Mouse (Mus musculus): Measurements from ENCODE around the gene Ccdc144b. TPM values are rescaled to one million over a fixed set of nuclear protein-coding genes. Genes with fewer than 3 reads are reported as not detected.

Gene Ccdc144b
- polyA plus RNA-seq, 1 experiment from 2014 or later = not detected

DNA sequence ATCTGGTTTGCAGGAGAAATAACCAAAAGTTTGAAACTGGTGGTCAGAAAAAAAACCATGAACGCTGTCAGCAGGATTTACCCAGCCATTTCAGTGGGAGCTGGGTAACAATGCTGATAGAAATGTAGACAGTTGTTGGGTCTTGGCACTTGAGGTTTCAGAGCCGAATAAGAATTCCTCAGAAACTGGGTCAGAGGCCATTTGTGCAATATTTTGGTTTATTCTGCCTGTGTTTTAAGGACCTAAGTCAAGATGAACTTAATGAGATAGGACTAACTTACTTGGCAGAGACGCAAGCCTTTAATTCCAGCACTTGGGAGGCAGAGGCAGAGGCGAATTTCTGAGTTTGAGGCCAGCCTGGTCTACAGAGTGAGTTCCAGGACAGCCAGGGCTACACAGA is 8.3 kb downstream of the Ccdc144b start:
- H3K4me2 ChIP-seq (ENCODE audit: low read depth, low read length) = no peak overlapping the region
- no peaks in the 10 kb centered on the region for H3K27me3 ChIP-seq (replicated peaks; ENCODE audit: control insufficient read depth, insufficient read depth, low read length)
- no peaks in the 10 kb centered on the region for H3K9me3 ChIP-seq (ENCODE audit: control insufficient read depth, low read length)
- no peak overlapping the region for H3K9ac ChIP-seq (ENCODE audit: low read depth, low read length)
- 88% methylated on average over 4 of the region's 4 CpGs for WGBS
- H3K36me3 ChIP-seq (ENCODE audit: control insufficient read depth, insufficient read depth, low read length) = no peaks in the 10 kb centered on the region
- H3K27ac ChIP-seq (ENCODE audit: low read length) = no peak overlapping the region
- H3K4me1 ChIP-seq (ENCODE audit: control insufficient read depth, insufficient read depth, low read length) = no peaks in the 10 kb centered on the region
- ATAC-seq = no peak
- no peak overlapping the region for H3K4me3 ChIP-seq (ENCODE audit: low read length)

DNA sequence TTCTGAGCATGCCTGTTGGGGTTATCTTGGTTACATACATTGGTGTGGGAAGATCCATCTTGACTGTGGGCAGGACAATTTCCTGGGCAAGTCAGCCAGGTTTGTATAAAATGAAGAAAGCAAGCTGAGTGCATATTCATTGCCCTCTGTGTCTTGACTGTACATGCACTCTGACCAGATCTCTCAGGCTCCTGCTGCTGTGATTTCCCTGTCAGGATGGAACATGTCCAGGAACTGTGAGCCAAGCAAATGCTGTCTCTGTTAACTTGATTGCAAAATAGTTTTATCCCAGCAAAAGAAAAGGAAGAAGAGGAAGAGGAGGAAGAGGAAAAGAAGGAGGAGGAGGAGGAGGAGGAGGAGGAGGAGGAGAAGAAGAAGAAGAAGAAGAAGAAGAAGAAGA is 8.8 kb downstream of the Ccdc144b start:
- Histone ChIP-seq H3K4me2 (ENCODE audit: low read depth, low read length) (no peak overlapping the region), H3K9me3 (ENCODE audit: control insufficient read depth, low read length) (no peaks in the 10 kb centered on the region), H3K36me3 (ENCODE audit: control insufficient read depth, insufficient read depth, low read length) (no peaks in the 10 kb centered on the region), H3K9ac (ENCODE audit: low read depth, low read length) (no peak overlapping the region), H3K4me1 (ENCODE audit: control insufficient read depth, insufficient read depth, low read length) (no peaks in the 10 kb centered on the region), H3K27ac (ENCODE audit: low read length) (no peak overlapping the region), H3K27me3 (replicated peaks; ENCODE audit: control insufficient read depth, insufficient read depth, low read length) (no peaks in the 10 kb centered on the region), H3K4me3 (ENCODE audit: low read length) (no peak overlapping the region)
- ATAC-seq = no peak

DNA sequence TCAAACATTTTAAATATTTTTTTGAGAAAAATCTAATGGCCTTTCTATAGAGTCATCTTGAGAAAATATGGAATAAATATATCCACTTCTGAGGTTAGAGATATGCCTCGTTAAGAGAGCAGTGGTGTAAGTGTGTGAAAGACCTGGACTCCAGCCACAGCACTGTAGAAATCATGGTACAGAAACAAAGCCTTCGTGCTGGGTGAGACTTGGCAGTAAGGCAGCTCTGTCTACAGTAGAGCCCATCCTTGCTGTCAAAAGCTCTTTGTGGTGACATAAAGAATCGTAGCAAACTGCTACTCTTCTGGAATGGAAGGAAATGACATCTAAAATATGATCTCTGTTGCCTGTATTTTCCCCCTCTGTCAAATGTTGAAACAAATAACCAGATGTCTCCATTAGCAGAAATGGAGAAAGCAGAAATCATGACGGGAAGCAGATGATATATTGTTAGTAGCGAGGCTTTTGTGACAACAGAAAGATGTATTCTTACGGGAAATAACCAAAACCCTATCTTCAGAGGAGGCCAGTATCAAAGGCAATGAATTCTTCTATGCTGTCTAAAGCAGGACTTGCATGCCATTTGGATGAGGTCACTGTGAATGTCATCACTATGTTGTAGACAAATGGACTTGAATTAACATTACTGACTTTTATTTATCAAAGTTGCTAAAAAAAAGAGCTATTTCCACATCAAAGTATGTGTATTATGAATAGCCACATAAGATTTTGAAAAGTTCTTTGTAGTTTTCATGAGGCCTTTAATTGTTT is 21.4 kb downstream of the Ccdc144b start:
- H3K27me3 ChIP-seq (replicated peaks; ENCODE audit: control insufficient read depth, insufficient read depth, low read length) = no peaks in the 10 kb centered on the region
- WGBS = 58% methylated on average over 6 of the region's 6 CpGs
- H3K4me3 ChIP-seq (ENCODE audit: low read length) = no peak overlapping the region
- no peaks in the 10 kb centered on the region for H3K9me3 ChIP-seq (ENCODE audit: control insufficient read depth, low read length)
- no peak overlapping the region for H3K4me2 ChIP-seq (ENCODE audit: low read depth, low read length)
- H3K4me1 ChIP-seq (ENCODE audit: control insufficient read depth, insufficient read depth, low read length) = no peaks in the 10 kb centered on the region
- no peak overlapping the region for H3K9ac ChIP-seq (ENCODE audit: low read depth, low read length)
- no peaks in the 10 kb centered on the region for H3K36me3 ChIP-seq (ENCODE audit: control insufficient read depth, insufficient read depth, low read length)
- no peak for ATAC-seq
- H3K27ac ChIP-seq (ENCODE audit: low read length) = no peak overlapping the region

DNA sequence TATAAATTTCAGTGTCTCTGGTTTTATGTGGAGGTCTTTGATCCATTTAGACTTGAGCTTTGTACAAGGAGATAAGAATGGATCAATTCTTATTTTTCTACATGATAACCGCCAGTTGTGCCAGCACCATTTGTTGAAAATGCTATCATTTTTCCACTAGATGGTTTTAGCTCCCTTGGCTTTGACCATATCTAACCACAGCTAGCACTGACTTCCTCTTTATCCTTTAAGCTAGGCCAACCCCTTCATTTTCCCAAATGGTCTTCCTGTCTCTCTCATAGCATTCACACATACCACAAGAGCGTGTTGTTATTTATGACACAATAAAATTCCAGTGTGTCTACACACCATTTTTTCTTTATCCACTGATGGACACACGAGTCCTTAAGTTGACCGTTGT is 23.4 kb downstream of the Ccdc144b start:
- H3K4me2 ChIP-seq (ENCODE audit: low read depth, low read length) = no peak overlapping the region
- H3K9ac ChIP-seq (ENCODE audit: low read depth, low read length) = no peak overlapping the region
- no peaks in the 10 kb centered on the region for H3K27me3 ChIP-seq (replicated peaks; ENCODE audit: control insufficient read depth, insufficient read depth, low read length)
- ATAC-seq = no peak
- no peak overlapping the region for H3K4me3 ChIP-seq (ENCODE audit: low read length)
- no peak overlapping the region for H3K27ac ChIP-seq (ENCODE audit: low read length)
- WGBS = 81% methylated on average over 4 of the region's 4 CpGs
- no peaks in the 10 kb centered on the region for H3K4me1 ChIP-seq (ENCODE audit: control insufficient read depth, insufficient read depth, low read length)
- no peaks in the 10 kb centered on the region for H3K9me3 ChIP-seq (ENCODE audit: control insufficient read depth, low read length)
- no peaks in the 10 kb centered on the region for H3K36me3 ChIP-seq (ENCODE audit: control insufficient read depth, insufficient read depth, low read length)

DNA sequence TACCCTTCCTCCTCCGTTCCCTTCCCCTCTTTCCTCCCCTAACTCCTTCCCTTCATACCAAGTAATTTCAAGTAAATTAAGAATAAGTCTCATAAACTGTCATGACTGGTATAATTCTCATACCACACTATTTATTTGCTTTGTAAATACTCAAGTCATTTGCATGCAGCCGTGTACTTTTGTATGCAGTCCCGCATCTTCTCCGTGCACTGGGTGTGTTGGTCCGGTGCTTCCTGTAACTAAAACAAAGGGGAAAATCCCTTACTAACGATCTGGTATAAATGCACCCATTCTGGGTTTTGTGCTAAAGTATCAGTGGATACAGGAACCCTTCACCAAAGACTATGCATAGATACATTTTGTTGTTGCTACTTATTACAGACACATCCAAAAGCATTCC is 27.6 kb downstream of the Ccdc144b start:
- no peaks in the 10 kb centered on the region for H3K27me3 ChIP-seq (replicated peaks; ENCODE audit: control insufficient read depth, insufficient read depth, low read length)
- H3K4me1 ChIP-seq (ENCODE audit: control insufficient read depth, insufficient read depth, low read length) = no peaks in the 10 kb centered on the region
- H3K4me3 ChIP-seq (ENCODE audit: low read length) = no peak overlapping the region
- H3K9ac ChIP-seq (ENCODE audit: low read depth, low read length) = no peak overlapping the region
- H3K4me2 ChIP-seq (ENCODE audit: low read depth, low read length) = no peak overlapping the region
- no peaks in the 10 kb centered on the region for H3K9me3 ChIP-seq (ENCODE audit: control insufficient read depth, low read length)
- ATAC-seq = no peak
- no peaks in the 10 kb centered on the region for H3K36me3 ChIP-seq (ENCODE audit: control insufficient read depth, insufficient read depth, low read length)
- WGBS = 82% methylated on average over 6 of the region's 6 CpGs
- no peak overlapping the region for H3K27ac ChIP-seq (ENCODE audit: low read length)

DNA sequence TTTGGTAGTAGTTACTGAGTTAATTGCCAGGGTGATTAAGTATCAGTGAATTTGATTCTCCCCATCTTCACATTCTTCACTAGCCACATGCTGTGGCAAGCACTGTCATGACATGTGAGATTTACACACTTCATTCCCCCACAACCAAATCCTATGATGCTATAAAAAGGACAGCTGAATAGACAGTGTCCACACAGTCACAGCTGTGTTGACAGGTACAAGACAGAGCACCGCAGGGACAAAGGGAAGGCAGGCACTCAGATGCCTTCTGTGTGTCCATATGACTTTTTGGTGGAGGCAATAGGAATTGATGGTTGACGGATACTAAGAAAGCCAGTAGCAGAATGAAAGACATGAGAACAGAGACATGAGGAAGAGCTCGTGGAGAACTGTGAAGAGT is 42.1 kb downstream of the Ccdc144b start:
- no peaks in the 10 kb centered on the region for H3K27me3 ChIP-seq (replicated peaks; ENCODE audit: control insufficient read depth, insufficient read depth, low read length)
- ATAC-seq = no peak
- H3K27ac ChIP-seq (ENCODE audit: low read length) = no peak overlapping the region
- 77% methylated on average over 3 of the region's 3 CpGs for WGBS
- H3K36me3 ChIP-seq (ENCODE audit: control insufficient read depth, insufficient read depth, low read length) = no peaks in the 10 kb centered on the region
- H3K9ac ChIP-seq (ENCODE audit: low read depth, low read length) = no peak overlapping the region
- no peak overlapping the region for H3K4me2 ChIP-seq (ENCODE audit: low read depth, low read length)
- H3K9me3 ChIP-seq (ENCODE audit: control insufficient read depth, low read length) = no peaks in the 10 kb centered on the region; the same call in 1 of the 2 replicates
- H3K4me3 ChIP-seq (ENCODE audit: low read length) = no peak overlapping the region
- no peaks in the 10 kb centered on the region for H3K4me1 ChIP-seq (ENCODE audit: control insufficient read depth, insufficient read depth, low read length)

DNA sequence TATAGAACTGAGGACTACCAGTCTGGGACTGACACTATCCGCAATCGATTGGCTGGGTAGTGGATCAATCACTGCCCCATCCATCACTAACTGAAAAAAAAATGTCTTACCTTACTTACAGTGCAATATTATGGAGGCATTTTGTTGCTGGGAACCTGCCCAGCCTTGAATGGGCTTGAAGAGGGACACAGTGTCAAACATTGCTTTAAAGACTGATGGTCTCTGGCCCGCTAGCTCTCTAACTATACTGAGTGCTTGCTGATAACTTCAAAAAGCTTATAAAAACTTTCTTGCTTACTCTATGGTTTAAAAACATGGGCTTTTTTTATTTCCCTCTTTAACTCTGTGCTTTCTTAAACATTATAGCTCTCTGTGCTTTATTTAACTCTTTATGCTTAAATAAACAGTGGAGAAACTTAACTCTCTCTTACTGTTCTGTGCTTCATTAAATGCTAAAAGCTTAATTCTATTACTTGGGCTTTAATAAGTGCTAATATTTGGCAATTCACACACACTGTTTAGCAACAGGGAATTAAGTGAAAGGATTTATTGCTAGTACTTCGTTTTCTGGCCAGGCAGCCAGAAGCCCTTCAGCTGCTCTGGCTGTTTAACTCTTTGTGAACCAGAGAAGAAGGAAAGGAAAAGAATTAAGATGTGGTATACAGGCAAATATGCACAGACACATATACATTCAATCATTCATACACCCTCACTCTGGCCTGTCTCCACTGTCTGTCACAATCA is 44.8 kb downstream of the Ccdc144b start:
- Histone ChIP-seq H3K4me2 (ENCODE audit: low read depth, low read length) (no peak overlapping the region), H3K27ac (ENCODE audit: low read length) (no peak overlapping the region), H3K4me1 (ENCODE audit: control insufficient read depth, insufficient read depth, low read length) (no peaks in the 10 kb centered on the region), H3K9me3 (ENCODE audit: control insufficient read depth, low read length) (no peaks in the 10 kb centered on the region; the same call in 1 of the 2 replicates), H3K9ac (ENCODE audit: low read depth, low read length) (no peak overlapping the region), H3K4me3 (ENCODE audit: low read length) (no peak overlapping the region), H3K36me3 (ENCODE audit: control insufficient read depth, insufficient read depth, low read length) (no peaks in the 10 kb centered on the region), H3K27me3 (replicated peaks; ENCODE audit: control insufficient read depth, insufficient read depth, low read length) (no peaks in the 10 kb centered on the region)
- no peak for ATAC-seq
- WGBS = 50% methylated on average over 4 of the region's 4 CpGs

DNA sequence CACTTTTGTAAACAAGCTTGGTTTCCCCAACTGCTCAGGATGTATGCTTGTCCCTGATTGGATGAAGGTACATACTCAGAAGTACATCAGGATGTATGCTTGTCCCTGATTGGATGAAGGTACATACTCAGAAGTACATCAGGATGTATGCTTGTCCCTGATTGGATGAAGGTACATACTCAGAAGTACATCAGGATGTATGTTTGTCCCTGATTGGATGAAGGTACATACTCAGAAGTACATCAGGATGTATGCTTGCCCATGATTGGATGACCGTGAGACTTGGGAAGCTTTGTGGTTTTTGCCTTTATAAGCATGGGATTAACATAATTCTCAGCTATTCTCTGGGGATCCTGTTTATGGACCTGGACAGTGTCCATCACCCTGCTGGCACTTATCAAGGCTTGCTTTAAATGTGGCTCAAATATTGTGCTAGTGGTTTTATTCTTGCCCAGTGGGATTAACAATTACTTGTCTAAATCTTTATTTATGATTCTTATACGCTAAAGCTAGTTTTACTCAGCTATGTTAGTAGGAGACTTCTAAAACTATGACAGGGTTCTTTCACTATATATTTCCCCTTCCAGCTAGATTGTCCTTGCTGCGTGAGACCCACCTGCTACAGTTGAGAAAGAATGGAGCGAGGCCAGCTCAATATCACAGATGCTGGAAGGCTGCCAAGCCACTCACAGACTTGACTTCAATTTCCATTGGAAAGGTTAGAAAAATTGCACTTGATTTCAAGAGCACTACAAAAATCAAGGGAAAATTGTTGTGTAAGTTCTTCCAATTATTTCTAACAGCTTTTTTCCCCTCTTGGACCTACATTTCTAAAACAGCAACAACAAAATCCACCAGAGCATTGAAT is 49.1 kb downstream of the Ccdc144b start:
- Histone ChIP-seq H3K9me3 (ENCODE audit: control insufficient read depth, low read length) (no peaks in the 10 kb centered on the region; the same call in 1 of the 2 replicates), H3K4me3 (ENCODE audit: low read length) (no peak overlapping the region), H3K27me3 (replicated peaks; ENCODE audit: control insufficient read depth, insufficient read depth, low read length) (no peaks in the 10 kb centered on the region), H3K27ac (ENCODE audit: low read length) (no peak overlapping the region), H3K4me1 (ENCODE audit: control insufficient read depth, insufficient read depth, low read length) (no peaks in the 10 kb centered on the region), H3K4me2 (ENCODE audit: low read depth, low read length) (no peak overlapping the region), H3K9ac (ENCODE audit: low read depth, low read length) (no peak overlapping the region), H3K36me3 (ENCODE audit: control insufficient read depth, insufficient read depth, low read length) (no peaks in the 10 kb centered on the region)
- WGBS = 57% methylated on average over 4 of the region's 4 CpGs
- ATAC-seq = no peak
